In genomic region chr7:82957208-82957977, GRCm38 (mm10) we compare ENCODE assay signal across 15 mouse cellular contexts.
DNase-seq lines count a peak whose midpoint lies in the region; ATAC-seq and TF ChIP-seq lines count a peak whose summit lies in the region.
"Had no signal": no experiment of that assay in that cellular context is flagged by ENCODE, and none has a peak within 500 bp of the region (broad histone marks: within the 10 kb centered on the region; RNA-seq: fewer than 3 reads in every experiment).

No protein-coding gene starts in this region.

- 35% methylated on average over 20 of the region's 20 CpGs for WGBS in heart, postnatal 0 days
- WGBS in stomach, embryonic 14.5 days = 48% methylated on average over 20 of the region's 20 CpGs
- WGBS in stomach, postnatal 0 days = 49% methylated on average over 20 of the region's 20 CpGs

- H3K9ac ChIP-seq in heart, postnatal 0 days (replicated peaks; ENCODE audit: low read depth, low read length) = no peak overlapping the region
- H3K9ac ChIP-seq in stomach, embryonic 14.5 days (replicated peaks; ENCODE audit: low read depth, low read length) = no peak overlapping the region
- H3K9ac ChIP-seq in stomach, postnatal 0 days (ENCODE audit: low read length) = no peak overlapping the region
- H3K9ac ChIP-seq: embryonic facial prominence, embryonic 15.5 days had no signal

- no peaks in the 10 kb centered on the region for H3K36me3 ChIP-seq in heart, postnatal 0 days (replicated peaks; ENCODE audit: control insufficient read depth, insufficient read depth, low read length)
- H3K36me3 ChIP-seq in stomach, embryonic 14.5 days (ENCODE audit: control insufficient read depth, insufficient read depth, low read length) = no peaks in the 10 kb centered on the region
- H3K36me3 ChIP-seq in stomach, postnatal 0 days (ENCODE audit: control insufficient read depth, insufficient read depth, low read length) = no peaks in the 10 kb centered on the region
- no peaks in the 10 kb centered on the region for H3K36me3 ChIP-seq in splenic B cell, adult 2 months (ENCODE audit: control insufficient read depth, insufficient read depth, low read length, poor library complexity, severe bottlenecking)
- H3K36me3 ChIP-seq: embryonic facial prominence, embryonic 15.5 days had no signal

- ATAC-seq in heart, postnatal 0 days (ENCODE audit: insufficient read depth, low read depth) = no peak
- no peak for ATAC-seq in stomach, embryonic 14.5 days (ENCODE audit: insufficient number of reproducible peaks, insufficient read depth, low FRiP score, low read depth)
- no peak for ATAC-seq in stomach, postnatal 0 days (ENCODE audit: low FRiP score, low TSS enrichment)
- ATAC-seq: forebrain, embryonic 16.5 days; hindbrain, postnatal 0 days had no signal

- no peaks in the 10 kb centered on the region for H3K27me3 ChIP-seq in heart, postnatal 0 days (ENCODE audit: control insufficient read depth, insufficient read depth, low read length)
- no peaks in the 10 kb centered on the region for H3K27me3 ChIP-seq in stomach, embryonic 14.5 days (ENCODE audit: control insufficient read depth, insufficient read depth, low read length)
- H3K27me3 ChIP-seq in stomach, postnatal 0 days (ENCODE audit: control insufficient read depth, insufficient read depth, low read length) = no peaks in the 10 kb centered on the region
- no peaks in the 10 kb centered on the region for H3K27me3 ChIP-seq in splenic B cell, adult 2 months (ENCODE audit: control insufficient read depth, insufficient read depth, low read length, poor library complexity, severe bottlenecking)
- H3K27me3 ChIP-seq: embryonic facial prominence, embryonic 15.5 days had no signal

- no peak overlapping the region for H3K27ac ChIP-seq in heart, postnatal 0 days (ENCODE audit: low read depth)
- no peak overlapping the region for H3K27ac ChIP-seq in stomach, embryonic 14.5 days (ENCODE audit: low read length)
- H3K27ac ChIP-seq in stomach, postnatal 0 days (replicated peaks) = no peak overlapping the region
- H3K27ac ChIP-seq: embryonic facial prominence, embryonic 15.5 days; hindbrain, postnatal 0 days had no signal

- TF ChIP-seq CTCF in heart, postnatal 0 days (IDR thresholded peaks at IDR 0.05; ENCODE audit: low read depth) = no peak
- no peak for TF ChIP-seq CTCF in stomach, postnatal 0 days (IDR thresholded peaks at IDR 0.05; ENCODE audit: low read depth)

- 0 out of 2 replicates have a peak, but pooled peaks cover 3% of the 10 kb centered on the region for H3K9me3 ChIP-seq in heart, postnatal 0 days (replicated peaks; ENCODE audit: control insufficient read depth, low read length)
- H3K9me3 ChIP-seq in stomach, embryonic 14.5 days (ENCODE audit: control insufficient read depth, low read depth, low read length) = no peaks in the 10 kb centered on the region; the same call in 1 of the 2 replicates
- H3K9me3 ChIP-seq in stomach, postnatal 0 days (ENCODE audit: control insufficient read depth, low read length) = no peaks in the 10 kb centered on the region
- H3K9me3 ChIP-seq: embryonic facial prominence, embryonic 15.5 days had no signal

- DNase-seq in heart, postnatal 0 days (ENCODE audit: low spot score) = no peak
- no peak for DNase-seq in heart, adult 9 months (ENCODE audit: low spot score in 2 of 2)
- DNase-seq in stomach, postnatal 0 days (ENCODE audit: low spot score) = no peak
- DNase-seq in splenic B cell, adult 2 months (ENCODE audit: low read depth, low spot score) = peak; percentile 32
- DNase-seq in layer of hippocampus, postnatal 14 days (ENCODE audit: low spot score in 2 of 2) = no peak
- no peak for DNase-seq in urinary bladder, adult 2 months (ENCODE audit: low spot score)
- DNase-seq: cerebellum, postnatal 25 days; gastrocnemius, postnatal 25 days; kidney, postnatal 4 days; midbrain, embryonic 14.5 days; spleen, adult 18-20 months had no signal

- no peak for TF ChIP-seq EP300 in heart, postnatal 0 days (IDR thresholded peaks at IDR 0.05; ENCODE audit: low read depth)
- TF ChIP-seq EP300 in stomach, postnatal 0 days (optimal IDR thresholded peaks at IDR 0.05) = no peak

- peak overlapping the region; percentile 32; the same call in 1 of the 2 replicates for H3K4me2 ChIP-seq in heart, postnatal 0 days (ENCODE audit: low read depth, low read length)
- 0 out of 2 replicates have a peak overlapping the region, but pooled peaks have one; percentile 12 for H3K4me2 ChIP-seq in stomach, embryonic 14.5 days (replicated peaks; ENCODE audit: low read depth, low read length)
- H3K4me2 ChIP-seq in stomach, postnatal 0 days (replicated peaks; ENCODE audit: low read depth) = no peak overlapping the region
- H3K4me2 ChIP-seq: embryonic facial prominence, embryonic 15.5 days had no signal

- H3K4me1 ChIP-seq in heart, postnatal 0 days (ENCODE audit: control insufficient read depth, insufficient read depth) = no peaks in the 10 kb centered on the region
- H3K4me1 ChIP-seq in stomach, embryonic 14.5 days (ENCODE audit: control insufficient read depth, insufficient read depth, low read length) = no peaks in the 10 kb centered on the region
- no peaks in the 10 kb centered on the region for H3K4me1 ChIP-seq in stomach, postnatal 0 days (replicated peaks; ENCODE audit: control insufficient read depth, insufficient read depth)
- H3K4me1 ChIP-seq: embryonic facial prominence, embryonic 15.5 days had no signal

- H3K4me3 ChIP-seq in heart, postnatal 0 days (ENCODE audit: low read depth, low read length) = no peak overlapping the region
- H3K4me3 ChIP-seq in stomach, embryonic 14.5 days (ENCODE audit: low read depth, low read length) = no peak overlapping the region
- H3K4me3 ChIP-seq in stomach, postnatal 0 days (ENCODE audit: low read depth, low read length) = no peak overlapping the region
- H3K4me3 ChIP-seq: embryonic facial prominence, embryonic 15.5 days had no signal
